Mouse (Mus musculus) megakaryocyte, embryonic 14.5 days (primary cell): ENCODE data around the gene Arhgef25.

ENCODE experiments used
- FLI1 ChIP-seq: IDR thresholded peaks from 2 replicates; pipeline ENCODE4 v1.6.1; 2012; ENCODE audit warnings: low read length, inconsistent platforms, mixed read lengths
- GATA1 ChIP-seq: IDR thresholded peaks from 3 replicates; pipeline ENCODE4 v1.6.1; 2012; ENCODE audit warnings: mixed read lengths, low read length, inconsistent platforms, borderline replicate concordance

DNA sequence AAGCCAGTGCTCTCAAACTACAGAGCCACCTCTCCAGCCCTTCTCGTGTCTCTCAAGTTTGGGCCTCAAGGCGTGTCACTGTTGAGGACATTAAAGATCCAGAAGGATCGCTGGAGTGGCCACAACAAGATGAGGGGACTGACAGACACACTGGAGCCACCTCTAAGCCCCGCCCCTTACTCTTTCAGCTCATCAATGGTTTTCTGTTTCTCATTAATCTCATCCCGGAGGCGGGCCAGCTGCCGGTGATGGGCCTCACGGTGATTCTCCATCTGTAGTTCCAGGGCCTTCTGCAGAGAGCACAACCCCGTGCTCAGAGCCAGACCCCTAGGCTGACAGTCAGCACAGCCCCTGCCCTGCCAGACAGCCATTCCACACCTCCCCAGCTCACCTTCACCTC is 46.7 kb upstream of the Arhgef25 start:
- no peak for TF ChIP-seq GATA1
- no peak for TF ChIP-seq FLI1
